Mouse (Mus musculus) cerebellum, postnatal 14 days (tissue): Measurements from ENCODE around the gene Slc6a19.
"Not testable (repeated sequence)": the region's sequence is repeated elsewhere in the genome, so short reads cannot be mapped to it uniquely, and the experiment has no call there.

Source experiments
- DNase-seq, 2 experiments: peaks; one replicate each; pipeline ENCODE4 v3.0.0; 2021; ENCODE audit warnings: mixed read lengths in 2 of 2

Gene Slc6a19

GRCm38 (mm10) chr13:73704694-73705325, at the start of gene Slc6a19:
TSS of gene Slc6a19 (minus strand) at chr13:73704865.
- no peak for DNase-seq

- DNase-seq, result no peak
Observed at GRCm38 (mm10) chr13:73751284-73751683, 46.6 kb upstream of the Slc6a19 start.

GRCm38 (mm10) chr13:73750435-73750834, 45.8 kb upstream of the Slc6a19 start:
- peak; percentile 74 to 82 for DNase-seq

GRCm38 (mm10) chr13:73748663-73749440, 44.2 kb upstream of the Slc6a19 start:
- DNase-seq, result no peak

- no peak for DNase-seq
Observed at GRCm38 (mm10) chr13:73743662-73744061, 39.0 kb upstream of the Slc6a19 start.

GRCm38 (mm10) chr13:73742944-73743343, 38.3 kb upstream of the Slc6a19 start:
- DNase-seq, result no peak

- DNase-seq, result not testable (repeated sequence)
Observed at GRCm38 (mm10) chr13:73740399-73740944, 35.8 kb upstream of the Slc6a19 start.

GRCm38 (mm10) chr13:73736943-73737342, 32.3 kb upstream of the Slc6a19 start:
- DNase-seq, result no peak

GRCm38 (mm10) chr13:73735928-73736327, 31.3 kb upstream of the Slc6a19 start:
- no peak for DNase-seq

GRCm38 (mm10) chr13:73735270-73735669, 30.6 kb upstream of the Slc6a19 start:
- DNase-seq, result no peak

GRCm38 (mm10) chr13:73734379-73734778, 29.7 kb upstream of the Slc6a19 start:
- DNase-seq, result no peak

GRCm38 (mm10) chr13:73732742-73733700, 28.4 kb upstream of the Slc6a19 start, which contains the start of gene Slc12a7:
TSS of gene Slc12a7 (plus strand) at chr13:73733094.
- DNase-seq, result peak in 1 of 2 experiments; percentile 25

- DNase-seq, result no peak
Observed at GRCm38 (mm10) chr13:73732235-73732634, 27.6 kb upstream of the Slc6a19 start.

- no peak for DNase-seq
Observed at GRCm38 (mm10) chr13:73730913-73731312, 26.2 kb upstream of the Slc6a19 start.

GRCm38 (mm10) chr13:73728633-73729032, 24.0 kb upstream of the Slc6a19 start:
- DNase-seq, result no peak

GRCm38 (mm10) chr13:73727621-73728025, 23.0 kb upstream of the Slc6a19 start:
- no peak for DNase-seq

- no peak for DNase-seq
Observed at GRCm38 (mm10) chr13:73725315-73725714, 20.6 kb upstream of the Slc6a19 start.

- DNase-seq, result peak; percentile 61 to 64
Observed at GRCm38 (mm10) chr13:73723081-73723668, 18.5 kb upstream of the Slc6a19 start.

GRCm38 (mm10) chr13:73720241-73720640, 15.6 kb upstream of the Slc6a19 start:
- no peak for DNase-seq

- peak; percentile 91 to 93 for DNase-seq
Observed at GRCm38 (mm10) chr13:73718225-73718624, 13.6 kb upstream of the Slc6a19 start.

GRCm38 (mm10) chr13:73714020-73714419, 9.4 kb upstream of the Slc6a19 start:
- DNase-seq, result peak in 1 of 2 experiments; percentile 19

- DNase-seq, result no peak
Observed at GRCm38 (mm10) chr13:73713204-73713603, 8.5 kb upstream of the Slc6a19 start.
